Mouse (Mus musculus): ENCODE measurements around the gene Ubtd2. TPM values are rescaled to one million over a fixed set of nuclear protein-coding genes. Genes with fewer than 3 reads are reported as not detected.

Ubtd2 gene
- polyA plus RNA-seq (2014; fragmentation: Illumina TruSeq; extraction: RNeasy Lipid Tissue Mini Kit (QIAGEN cat#74804); ENCODE audit: low read depth, low replicate concordance), result 3.8 TPM

DNA sequence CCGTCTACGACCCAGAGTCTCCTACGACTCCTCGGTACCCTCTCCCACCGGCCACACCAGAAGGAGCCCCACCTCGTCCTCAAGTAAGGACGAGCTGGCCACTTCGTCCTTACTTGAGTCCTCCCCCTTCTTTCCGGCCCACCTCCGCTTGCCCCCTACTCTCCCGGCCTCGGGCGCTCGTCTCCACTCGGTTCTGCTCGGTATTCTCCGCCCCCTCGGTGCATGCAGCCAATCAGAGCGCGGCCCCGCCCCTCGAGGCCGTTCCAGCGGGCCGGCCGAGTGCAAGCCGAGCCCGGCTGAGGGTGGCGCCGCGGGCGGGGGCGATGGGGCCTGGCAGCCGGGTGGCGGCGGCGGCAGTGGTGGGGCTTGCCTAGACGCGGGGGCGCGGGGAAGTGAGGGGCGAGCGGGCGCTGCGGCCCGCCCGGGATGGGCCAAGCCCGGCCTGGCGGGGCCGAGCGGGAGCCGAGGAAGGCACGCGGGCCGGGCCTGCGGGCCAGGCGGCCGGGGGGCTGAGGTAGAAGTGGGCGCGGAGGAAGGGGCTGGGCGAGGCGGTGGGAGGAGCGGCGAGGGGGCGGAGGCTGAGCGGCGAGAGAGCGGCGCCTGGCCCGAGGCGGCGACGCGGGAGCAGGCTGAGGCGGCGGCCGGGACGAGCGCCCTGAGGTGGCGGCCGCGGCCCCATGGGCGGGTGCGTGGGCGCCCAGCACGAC is at the start of gene Ubtd2:
Ubtd2 (plus strand) TSS at position 571 of the 707 bp plus-strand sequence.

DNA sequence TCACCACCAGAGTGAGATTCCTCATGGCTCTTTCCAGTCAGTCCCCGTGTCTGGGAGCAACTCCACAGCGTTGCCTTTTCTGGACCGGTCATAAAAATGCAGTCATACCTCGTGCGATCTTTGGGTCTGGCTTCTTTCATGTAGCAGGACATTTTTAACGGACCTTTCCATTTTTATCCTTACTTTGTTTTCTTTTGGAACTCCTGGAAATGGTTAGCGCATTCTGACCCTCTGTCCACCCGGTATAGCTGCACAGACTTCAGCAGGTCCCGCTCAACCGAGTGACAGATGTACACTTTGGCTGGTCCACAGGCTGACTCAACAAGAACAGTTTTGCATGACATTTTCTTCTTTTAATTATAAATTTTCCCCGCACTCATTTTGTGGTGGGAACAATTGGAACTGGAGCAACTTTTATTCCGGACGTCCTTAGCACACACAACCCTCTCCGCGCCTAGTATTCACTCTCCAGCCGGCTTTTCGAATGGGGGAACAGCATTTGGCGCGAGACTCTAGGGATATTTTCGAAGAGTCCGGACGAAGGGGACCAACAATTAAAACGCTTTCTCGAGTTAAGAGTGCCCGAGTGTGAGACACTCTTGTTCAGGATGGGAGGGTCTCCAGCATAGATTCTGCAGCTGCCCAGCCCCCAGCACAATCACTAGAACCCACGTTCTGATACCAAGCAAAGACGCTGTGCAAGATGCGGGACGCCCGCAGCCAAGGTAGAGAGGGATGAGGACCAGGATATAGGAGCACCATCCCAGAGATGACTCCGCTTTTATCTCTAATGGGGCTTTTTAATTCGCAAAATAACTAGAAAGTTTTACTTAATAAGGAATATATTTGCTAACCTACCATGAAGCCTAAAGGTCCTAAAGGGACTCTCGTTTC is 76.9 kb downstream of the Ubtd2 start, which contains the start of gene Efcab9:
Efcab9 (minus strand) TSS at position 211 of the 894 bp plus-strand sequence.

GRCm38 (mm10) chr11:32532765-32533481 is 77.8 kb downstream of the Ubtd2 start, which contains the start of gene Stk10:
TSS of gene Stk10 (plus strand) at chr11:32533305.

Other genes starting within 250 kb of the Ubtd2 start
- 2.4 TPM for gene Snrnp25, start 250.0 kb upstream of the Ubtd2 start, polyA plus RNA-seq (2014; fragmentation: Illumina TruSeq; extraction: RNeasy Lipid Tissue Mini Kit (QIAGEN cat#74804); ENCODE audit: low read depth, low replicate concordance)
- gene Rhbdf1, start 233.1 kb upstream of the Ubtd2 start, polyA plus RNA-seq (2014; fragmentation: Illumina TruSeq; extraction: RNeasy Lipid Tissue Mini Kit (QIAGEN cat#74804); ENCODE audit: low read depth, low replicate concordance), result 0.23 TPM
- gene Mpg, start 228.9 kb upstream of the Ubtd2 start, polyA plus RNA-seq (2014; fragmentation: Illumina TruSeq; extraction: RNeasy Lipid Tissue Mini Kit (QIAGEN cat#74804); ENCODE audit: low read depth, low replicate concordance), result 10.6 TPM
- 13.7 TPM for gene Nprl3, start 187.7 kb upstream of the Ubtd2 start, polyA plus RNA-seq (2014; fragmentation: Illumina TruSeq; extraction: RNeasy Lipid Tissue Mini Kit (QIAGEN cat#74804); ENCODE audit: low read depth, low replicate concordance)
- gene Hba-x, start 179.0 kb upstream of the Ubtd2 start, polyA plus RNA-seq (2014; fragmentation: Illumina TruSeq; extraction: RNeasy Lipid Tissue Mini Kit (QIAGEN cat#74804); ENCODE audit: low read depth, low replicate concordance), result not detected
- not detected for gene Hba-a1, start 171.9 kb upstream of the Ubtd2 start, polyA plus RNA-seq (2014; fragmentation: Illumina TruSeq; extraction: RNeasy Lipid Tissue Mini Kit (QIAGEN cat#74804); ENCODE audit: low read depth, low replicate concordance)
- gene Hbq1b, start 168.4 kb upstream of the Ubtd2 start, polyA plus RNA-seq (2014; fragmentation: Illumina TruSeq; extraction: RNeasy Lipid Tissue Mini Kit (QIAGEN cat#74804); ENCODE audit: low read depth, low replicate concordance), result not detected
- 141 TPM for gene Hba-a2, start 158.9 kb upstream of the Ubtd2 start, polyA plus RNA-seq (2014; fragmentation: Illumina TruSeq; extraction: RNeasy Lipid Tissue Mini Kit (QIAGEN cat#74804); ENCODE audit: low read depth, low replicate concordance)
- not detected for gene Hbq1a, start 155.3 kb upstream of the Ubtd2 start, polyA plus RNA-seq (2014; fragmentation: Illumina TruSeq; extraction: RNeasy Lipid Tissue Mini Kit (QIAGEN cat#74804); ENCODE audit: low read depth, low replicate concordance)
- gene Sh3pxd2b, start 107.5 kb upstream of the Ubtd2 start, polyA plus RNA-seq (2014; fragmentation: Illumina TruSeq; extraction: RNeasy Lipid Tissue Mini Kit (QIAGEN cat#74804); ENCODE audit: low read depth, low replicate concordance), result 1.4 TPM
- 1.8 TPM for gene Efcab9, start 76.7 kb downstream of the Ubtd2 start, polyA plus RNA-seq (2014; fragmentation: Illumina TruSeq; extraction: RNeasy Lipid Tissue Mini Kit (QIAGEN cat#74804); ENCODE audit: low read depth, low replicate concordance)
- 1.3 TPM for gene Stk10, start 77.9 kb downstream of the Ubtd2 start, polyA plus RNA-seq (2014; fragmentation: Illumina TruSeq; extraction: RNeasy Lipid Tissue Mini Kit (QIAGEN cat#74804); ENCODE audit: low read depth, low replicate concordance)
- gene Fbxw11, start 187.4 kb downstream of the Ubtd2 start, polyA plus RNA-seq (2014; fragmentation: Illumina TruSeq; extraction: RNeasy Lipid Tissue Mini Kit (QIAGEN cat#74804); ENCODE audit: low read depth, low replicate concordance), result 151 TPM